Mouse (Mus musculus) ES-E14 (cell line): ENCODE measurements at regions not wholly inside any gene's neighbourhood (a gene's known extent, or its start where the extent isn't known, plus 50 kb on each side); places are given as distances from the start of the nearest gene placed in this dataset.

Experiments
- CHD2 ChIP-seq: IDR thresholded peaks from 2 replicates; pipeline ENCODE4 v1.6.1; 2014; ENCODE audit warnings: mild to moderate bottlenecking, low read depth, low read length, inconsistent platforms
- MAFK ChIP-seq: IDR thresholded peaks from 2 replicates; pipeline ENCODE4 v1.6.1; 2014; ENCODE audit warnings: mild to moderate bottlenecking, low read depth, low read length, inconsistent platforms; ENCODE audit not compliant: insufficient read depth
- ZNF384 ChIP-seq: IDR thresholded peaks from 2 replicates; pipeline ENCODE4 v1.6.1; 2012; ENCODE audit warnings: low read depth, low read length, inconsistent platforms

- TF ChIP-seq CHD2 (no peak), MAFK (no peak), ZNF384 (no peak)
These were observed 199.1 kb downstream of the Gm11146 start for GRCm38 (mm10) chr16:77402711-77403280.
